Mouse (Mus musculus): ENCODE data around the gene Atg2a.

DNA sequence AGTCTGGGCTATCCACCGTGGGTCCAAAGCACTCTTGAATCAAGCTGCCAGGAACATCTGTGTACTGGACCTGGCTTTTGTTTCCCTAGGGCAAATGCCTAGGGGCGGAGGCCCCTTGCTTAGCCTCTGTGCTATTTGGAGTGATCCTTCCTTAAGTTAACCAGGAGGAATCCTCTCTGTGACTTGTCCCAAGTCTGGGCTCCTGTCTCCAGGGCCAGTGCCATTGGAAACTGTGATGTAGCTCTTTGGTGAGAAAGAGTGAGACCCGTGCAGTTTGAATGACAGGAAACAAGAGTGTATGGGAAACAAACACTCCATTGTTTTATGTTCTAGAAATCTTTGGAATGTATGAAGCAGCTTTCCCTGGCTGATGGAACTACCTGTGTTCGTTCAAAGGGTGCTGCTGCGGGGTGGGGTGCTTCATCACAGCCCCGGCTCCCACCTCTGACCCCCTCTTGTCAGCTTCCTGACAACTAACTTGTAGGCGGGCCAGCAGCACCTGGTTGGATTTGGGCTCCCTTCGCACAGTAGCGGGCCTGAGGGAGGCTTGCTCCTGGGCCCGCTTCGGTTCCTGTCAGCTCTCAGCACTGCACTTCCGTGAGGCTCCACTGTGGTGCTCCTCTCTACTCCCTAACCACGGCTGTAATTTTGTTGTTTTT lies 46.9 kb downstream of the Atg2a start:
- TF ChIP-seq POLR2A (IDR thresholded peaks at IDR 0.05; ENCODE audit: low read depth, low read length) (no peak), CTCF (IDR thresholded peaks at IDR 0.05; ENCODE audit: extremely low read depth, insufficient read depth, insufficient read length, insufficient replicate concordance) (no peak)

Data from spleen, adult 2 months (tissue).